Mouse (Mus musculus) thymus, postnatal 25 days (tissue): ENCODE measurements around the gene Sh3bp1.

Experiments
- DNase-seq: peaks from one replicate; pipeline ENCODE4 v3.0.0; 2022

Gene Sh3bp1

DNA sequence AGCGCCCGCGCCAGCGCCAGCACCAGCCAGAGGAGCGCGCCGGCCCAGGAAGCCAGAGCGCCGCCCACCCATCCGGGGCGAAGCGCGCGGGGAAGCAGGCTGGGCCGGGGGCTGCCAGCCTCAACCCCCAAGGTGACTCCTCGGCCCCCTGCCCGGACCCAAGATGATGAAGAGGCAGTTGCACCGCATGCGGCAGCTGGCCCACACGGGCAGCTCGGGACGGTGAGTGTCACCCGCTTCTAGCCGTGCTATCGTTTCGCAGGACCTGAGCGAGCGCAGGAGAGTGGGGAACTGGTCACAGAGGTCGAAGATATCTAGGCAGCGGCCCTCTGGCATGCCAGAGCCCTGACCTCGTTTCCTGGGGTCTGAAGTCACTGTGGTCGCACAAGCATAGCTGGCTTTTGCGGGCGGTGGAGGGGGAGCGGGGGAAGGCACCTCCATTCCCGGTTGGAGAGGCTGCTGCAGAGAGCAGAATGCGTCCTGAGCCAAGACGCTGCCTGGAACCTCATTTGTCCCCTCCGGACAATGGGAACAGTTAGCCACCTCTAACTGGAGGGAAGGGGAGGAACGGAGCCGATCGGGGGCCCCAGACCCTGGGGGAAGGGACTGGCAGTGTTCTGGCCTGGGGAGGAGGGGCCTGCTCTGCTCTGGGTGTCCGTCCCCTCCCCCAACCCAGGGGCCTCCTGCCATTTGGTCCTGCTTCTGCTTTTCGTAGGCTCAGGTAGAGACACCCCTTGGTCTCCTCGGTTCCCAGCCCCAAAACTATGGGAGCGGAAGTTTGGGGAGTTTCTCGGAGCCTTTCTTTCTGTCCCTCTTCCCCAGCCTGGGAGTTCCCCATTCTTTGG lies at the start of gene Sh3bp1:
Gene Sh3bp1, plus strand, starts transcription at position 29 of the 845 bp plus-strand sequence.
- DNase-seq = peak; percentile 84

DNA sequence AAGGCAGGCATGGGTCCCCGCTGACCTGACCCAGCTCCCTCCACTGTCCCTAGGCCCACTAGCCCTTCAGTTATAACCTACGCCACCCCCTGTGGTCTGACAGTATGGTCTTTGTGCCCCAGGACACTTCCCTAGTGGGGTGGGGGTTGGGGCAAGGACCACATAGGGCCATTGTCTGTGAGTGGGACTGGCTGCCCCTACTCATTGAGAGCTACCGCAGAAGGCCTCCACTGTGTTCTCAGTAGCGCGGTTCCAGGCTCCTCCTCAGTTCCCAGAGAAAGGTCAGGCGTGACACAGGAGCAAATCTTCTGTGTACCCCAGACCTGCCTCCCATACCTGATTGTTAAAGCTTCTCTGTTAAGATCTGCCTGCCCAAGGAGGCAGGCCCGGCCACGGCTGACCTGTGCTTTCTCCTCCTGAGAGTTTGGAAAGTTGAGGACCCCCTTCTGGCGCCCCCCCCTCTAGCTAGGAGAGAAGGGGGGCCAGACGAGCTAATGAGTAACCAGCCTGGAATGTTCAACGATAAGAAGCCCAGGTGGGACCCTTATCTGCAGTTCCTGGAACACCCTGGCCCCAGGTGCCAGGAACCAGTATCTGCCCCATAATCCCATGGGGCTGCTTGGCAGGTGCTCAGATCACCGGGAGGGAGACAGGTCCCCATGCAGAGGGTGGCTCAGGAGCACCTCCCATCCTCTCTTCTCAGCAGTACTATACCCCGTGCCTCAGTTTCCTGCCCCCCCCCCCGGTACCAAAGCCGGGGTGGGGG lies 49.3 kb upstream of the Sh3bp1 start:
- no peak for DNase-seq

DNA sequence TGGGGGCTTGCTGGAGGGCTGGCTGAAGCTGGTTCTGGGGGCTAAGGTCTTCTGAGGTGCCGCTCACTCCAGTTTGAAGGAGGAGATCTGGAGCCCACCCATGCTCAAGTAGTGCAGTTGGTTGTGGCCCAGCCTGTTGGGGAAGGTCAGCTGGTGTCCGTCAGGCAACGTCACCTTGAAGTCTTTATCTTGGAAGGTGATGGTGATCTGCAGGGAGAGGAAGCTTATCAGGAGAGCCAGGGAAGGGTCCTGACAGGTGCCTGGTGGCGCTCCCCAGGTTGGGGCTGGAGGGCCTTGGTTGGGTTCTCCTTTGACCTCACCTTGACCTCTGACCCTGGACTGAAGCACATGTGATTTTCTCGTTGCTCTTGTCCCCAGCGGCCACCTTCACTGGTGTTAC lies 48.6 kb upstream of the Sh3bp1 start:
- DNase-seq = no peak

DNA sequence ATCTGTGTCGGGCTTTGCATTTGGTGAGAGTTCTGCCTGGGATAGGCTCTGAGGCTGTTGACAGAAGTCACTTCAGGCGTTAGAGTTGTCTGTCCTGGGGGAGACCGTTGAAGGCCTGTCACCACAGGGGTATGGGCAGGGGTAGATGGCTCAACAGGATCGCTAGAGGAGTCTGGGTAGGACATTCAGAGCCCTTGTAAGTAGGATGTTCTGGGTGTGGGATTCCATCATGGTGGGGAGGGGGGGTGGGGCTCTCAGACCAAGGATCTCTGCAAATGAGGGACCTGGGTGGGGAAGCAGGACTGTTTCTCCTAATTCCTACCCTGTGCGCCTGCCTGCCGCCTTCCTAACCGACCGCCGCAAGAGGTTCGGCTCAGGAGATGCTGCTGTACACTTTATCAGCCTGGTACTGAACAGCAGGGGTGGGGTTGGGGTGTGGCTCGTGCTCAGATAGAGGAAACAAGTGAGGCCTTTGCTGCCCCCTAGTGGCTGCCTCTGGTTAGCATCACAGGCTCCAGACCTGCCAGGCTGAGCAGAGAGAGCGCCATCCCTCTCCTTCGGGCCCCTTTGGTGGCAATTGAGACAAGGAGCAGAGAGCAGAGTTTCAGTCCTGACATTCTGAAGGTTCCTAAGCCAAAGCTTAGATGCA lies 47.9 kb upstream of the Sh3bp1 start:
- peak; percentile 88 for DNase-seq

DNA sequence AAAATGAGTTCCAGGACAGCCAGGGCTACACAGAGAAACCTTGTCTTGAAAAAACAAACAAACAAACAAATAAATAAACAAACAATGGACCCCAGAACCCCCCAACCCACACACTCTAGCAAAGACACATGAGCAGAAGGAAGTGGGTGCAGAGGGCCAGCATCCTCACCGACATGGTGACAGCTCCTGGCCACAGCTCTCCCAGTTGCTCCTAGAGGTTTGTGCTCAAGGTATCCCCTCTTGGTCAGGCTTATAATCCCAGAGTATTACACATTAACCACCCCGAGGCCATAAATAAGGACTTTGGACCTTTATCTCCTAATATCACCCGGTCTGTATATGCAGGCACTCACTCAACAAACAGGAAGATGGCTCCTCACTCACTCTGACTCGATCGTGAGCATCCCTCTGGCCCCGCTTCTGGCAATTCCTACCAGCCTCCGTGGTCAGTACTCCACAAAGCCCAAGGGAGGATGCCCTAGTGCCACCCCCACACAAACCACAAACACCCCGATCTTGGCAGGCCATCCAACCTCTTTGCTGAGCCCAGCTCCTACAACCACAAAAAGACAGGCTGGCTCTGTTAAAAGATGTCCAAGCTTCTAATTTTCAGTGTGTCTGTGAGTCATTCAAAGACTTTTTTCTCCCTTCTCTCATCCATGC lies 44.1 kb upstream of the Sh3bp1 start, which contains the start of gene Lgals2:
Gene Lgals2, minus strand, starts transcription at position 227 of the 663 bp plus-strand sequence.
- DNase-seq = no peak

DNA sequence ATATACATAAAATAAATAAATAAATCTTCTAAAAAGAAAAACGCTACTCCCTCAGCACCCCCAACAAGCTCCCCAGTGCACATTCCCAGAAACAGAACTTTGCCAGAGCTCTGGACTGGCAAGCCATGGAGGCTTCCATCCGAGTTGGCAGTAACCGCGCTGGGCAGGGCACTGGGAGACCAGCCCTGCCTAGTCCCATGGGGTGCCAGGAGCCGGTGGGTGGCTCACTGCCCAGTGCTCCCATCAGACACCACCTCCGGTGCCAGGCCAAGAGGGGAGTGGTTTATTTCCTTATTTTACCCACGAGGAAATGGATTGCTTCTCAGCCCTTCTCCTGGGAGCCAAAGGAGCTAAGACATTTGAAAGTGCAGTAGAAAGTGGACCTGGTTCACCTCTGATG lies 42.6 kb upstream of the Sh3bp1 start:
- no peak for DNase-seq

DNA sequence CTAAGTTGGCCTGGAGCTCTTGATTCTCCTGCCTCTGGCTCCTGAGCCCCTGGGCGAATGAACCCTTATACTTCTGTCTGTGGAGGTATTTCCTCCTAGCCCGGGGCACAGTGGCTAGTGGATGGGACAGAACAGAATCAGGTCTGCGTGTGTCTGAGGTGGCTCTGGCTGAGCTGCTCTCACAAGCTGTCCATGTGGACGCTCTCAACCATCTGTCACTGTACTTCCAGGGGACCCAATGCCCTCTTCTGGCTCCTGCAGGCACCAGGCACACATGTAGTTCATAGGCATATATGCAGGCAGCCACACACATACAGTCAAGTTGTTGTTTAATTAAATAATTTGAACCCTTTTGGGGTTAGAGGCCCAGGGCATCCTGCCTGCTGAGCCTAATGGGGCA lies 40.3 kb upstream of the Sh3bp1 start:
- no peak for DNase-seq

DNA sequence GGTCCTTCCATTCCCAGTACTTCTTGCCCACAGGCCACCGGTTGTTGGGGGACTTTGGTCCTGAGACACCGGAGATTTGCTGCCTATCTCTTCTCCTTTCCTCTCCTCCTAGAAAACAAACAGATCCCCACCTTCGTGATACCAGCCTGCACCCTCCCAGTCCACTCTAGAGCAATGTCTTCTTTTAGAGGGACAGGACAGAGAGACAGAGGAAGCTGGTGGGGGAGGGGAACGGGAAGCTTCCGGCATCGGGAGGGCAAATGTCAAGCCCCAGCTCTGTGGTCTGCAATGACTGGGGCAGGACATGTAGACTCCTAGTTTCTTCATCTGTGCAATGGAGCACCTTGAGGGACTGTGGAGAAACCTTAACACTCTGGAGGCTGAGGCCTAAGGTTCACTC lies 39.9 kb upstream of the Sh3bp1 start:
- DNase-seq = peak; percentile 45

DNA sequence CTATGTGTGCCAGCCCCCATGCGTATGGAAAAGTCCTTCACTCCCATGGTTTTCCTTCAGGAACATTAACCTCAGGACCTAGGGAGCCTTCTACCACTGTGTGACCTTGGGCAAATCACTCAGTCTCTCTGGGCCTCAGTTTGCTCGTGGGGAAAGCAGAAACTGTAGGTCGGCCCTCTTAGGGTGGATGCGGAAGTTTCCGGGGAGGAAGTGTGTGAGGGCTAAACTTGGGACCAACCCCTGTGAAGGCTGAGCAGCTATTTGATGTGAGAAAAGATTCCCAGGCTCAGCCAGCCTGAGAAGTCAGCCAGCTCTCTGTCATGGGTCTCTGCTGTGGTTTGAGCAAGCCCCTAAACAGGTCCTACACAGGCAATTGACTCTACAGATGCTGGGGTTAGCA lies 37.3 kb upstream of the Sh3bp1 start:
- DNase-seq = no peak

DNA sequence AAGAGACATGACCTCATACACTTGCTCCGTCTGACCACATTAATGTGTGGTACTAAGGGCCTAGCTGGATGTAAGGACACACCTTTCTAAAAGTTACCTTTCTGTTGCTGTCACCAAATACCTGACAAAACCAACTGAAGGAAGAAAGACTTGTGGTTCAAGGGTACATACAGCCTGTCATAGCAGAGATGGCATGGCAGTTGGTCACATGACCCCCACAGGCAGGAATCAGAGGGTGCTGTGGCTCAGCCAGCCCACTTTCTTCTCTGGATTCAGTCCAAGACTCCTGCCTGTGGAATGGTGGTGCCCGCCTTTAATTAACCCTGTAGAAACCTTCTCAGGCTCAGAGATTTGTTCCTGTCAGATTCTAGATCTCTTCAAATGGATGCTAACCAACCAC lies 36.4 kb upstream of the Sh3bp1 start:
- no peak for DNase-seq

DNA sequence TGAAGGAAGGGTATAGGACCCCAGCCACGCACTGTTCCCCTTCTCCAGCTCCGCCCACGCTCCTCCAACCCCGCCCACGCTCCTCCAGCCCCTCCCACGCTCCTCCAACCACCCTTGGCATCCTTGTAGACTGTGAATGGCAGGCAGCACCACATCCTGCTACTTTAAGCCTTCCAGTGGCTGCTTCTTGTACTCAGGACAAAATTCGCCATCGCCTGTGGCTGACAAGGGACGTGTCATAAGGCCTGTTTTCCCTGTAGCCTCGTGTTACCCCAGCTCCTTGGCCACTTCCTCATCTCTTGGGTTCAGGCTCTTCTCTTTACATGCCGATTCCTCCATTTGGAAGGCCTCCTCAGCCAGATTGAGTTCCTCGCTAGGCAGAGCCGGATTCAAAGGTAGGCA lies 35.7 kb upstream of the Sh3bp1 start:
- peak; percentile 35 for DNase-seq

DNA sequence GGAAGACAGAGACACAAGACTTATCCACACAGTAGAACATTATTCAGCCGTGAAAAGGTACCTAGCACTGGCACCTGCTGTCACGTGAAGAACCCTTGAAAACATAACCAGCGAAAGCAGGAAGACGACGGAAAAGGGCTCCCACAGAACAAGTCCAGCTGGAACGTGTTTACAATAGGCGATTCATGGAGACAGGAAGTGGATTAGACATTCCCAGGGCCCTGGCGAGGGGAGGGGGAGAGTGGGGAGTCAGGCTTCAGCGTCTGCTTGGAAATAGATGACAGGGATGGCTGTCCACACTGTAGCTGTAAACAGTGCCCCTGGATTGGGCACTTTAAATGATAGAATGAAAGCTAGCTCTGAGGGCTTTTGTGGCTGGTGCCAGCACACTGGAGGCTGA lies 31.2 kb upstream of the Sh3bp1 start:
- no peak for DNase-seq

DNA sequence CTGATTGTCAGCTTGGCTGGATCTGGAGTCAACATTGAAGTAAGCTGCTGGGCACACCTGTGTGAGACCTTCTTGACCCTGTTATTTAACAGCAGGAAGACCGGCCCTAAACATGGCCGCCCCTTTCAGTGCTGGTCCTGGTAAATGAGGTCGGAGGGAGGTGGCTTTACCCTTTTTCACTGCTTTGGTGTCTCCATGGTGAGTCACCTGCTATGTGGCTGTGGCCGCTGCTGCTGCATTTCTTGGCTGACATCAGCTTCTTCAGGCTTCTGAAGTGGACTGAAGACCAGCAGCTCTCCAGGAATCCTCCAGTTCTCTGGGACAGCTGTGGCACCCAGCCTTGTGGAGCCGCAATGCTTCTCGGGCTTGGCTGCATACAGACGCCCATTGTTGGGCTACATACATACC lies 30.7 kb upstream of the Sh3bp1 start:
- no peak for DNase-seq

DNA sequence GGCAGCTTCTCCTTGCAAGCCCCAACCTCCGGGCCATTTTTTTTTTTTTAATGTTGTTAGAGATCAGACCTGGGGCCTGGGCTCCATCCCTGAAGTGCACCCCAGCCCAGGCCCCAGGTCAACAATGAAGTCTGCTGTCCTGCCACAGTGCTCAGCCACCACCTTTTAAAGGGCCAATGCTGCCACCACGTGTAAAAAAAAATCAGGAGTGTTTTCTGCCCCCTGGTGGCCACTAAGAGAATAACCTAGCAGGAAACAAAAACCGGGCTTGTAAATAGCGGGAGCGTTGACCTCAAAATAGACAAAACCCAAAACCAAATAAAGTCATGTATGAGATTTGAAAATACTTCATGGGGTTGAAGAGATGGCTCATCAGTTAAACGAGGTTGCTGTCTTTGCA lies 29.8 kb upstream of the Sh3bp1 start:
- peak; percentile 50 for DNase-seq

DNA sequence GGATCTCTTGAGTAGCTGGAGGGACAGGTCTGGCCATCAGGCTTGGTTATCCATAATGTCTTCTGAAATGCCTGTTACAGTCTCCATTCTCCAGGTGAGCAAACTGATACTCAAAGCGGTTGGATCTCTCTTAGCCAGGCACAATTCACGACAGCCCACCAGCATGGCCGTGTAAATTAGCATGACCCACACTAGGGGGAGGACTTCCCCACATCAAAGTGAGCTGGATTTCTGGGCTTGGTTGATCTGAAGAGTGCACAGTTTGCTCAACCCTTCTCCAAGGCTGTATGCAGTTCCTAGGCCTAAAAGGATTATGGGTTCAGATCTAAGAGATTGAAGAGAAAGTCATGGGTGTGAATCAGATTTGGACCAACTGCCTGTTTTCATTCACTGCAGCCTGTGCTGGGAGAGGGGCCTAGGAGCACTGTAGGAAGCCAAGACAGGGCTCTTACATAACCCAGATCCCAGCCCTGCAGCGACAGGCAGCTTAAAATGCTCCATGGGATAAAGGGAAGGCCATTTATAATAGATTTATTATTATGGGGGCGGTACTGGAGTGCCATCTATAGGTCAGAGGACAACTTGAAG lies 27.5 kb upstream of the Sh3bp1 start:
- DNase-seq = no peak

DNA sequence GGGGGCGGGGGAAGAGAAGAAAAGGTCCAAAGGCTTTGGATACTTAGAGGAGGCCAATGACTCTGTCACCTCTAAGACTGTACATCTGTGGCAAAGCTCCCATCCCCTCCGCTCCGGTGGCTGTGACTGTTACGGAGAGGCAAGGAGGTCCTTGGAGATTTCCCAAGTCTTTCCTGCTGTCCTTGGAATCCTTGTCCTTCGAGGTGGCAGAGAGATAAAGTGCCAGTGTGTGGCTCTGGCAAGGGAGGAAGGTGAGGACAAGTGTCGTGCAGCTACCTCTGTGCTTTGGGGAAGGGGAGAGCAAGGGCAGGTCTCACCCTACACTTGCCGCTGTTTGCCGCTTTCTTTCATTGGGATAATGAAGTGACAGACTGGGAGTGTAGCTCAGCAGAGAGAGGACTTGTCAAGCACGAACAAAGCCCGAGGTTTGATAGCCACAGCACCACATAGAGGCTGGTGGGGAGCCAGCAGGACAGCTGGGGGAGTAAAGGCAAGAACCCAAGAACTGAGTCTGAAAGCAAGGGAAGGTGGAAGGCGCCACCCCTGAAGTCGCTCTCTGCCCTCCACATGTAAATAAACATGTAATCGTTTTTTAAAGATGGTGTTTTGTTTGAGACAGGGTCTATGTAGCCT lies 25.6 kb upstream of the Sh3bp1 start:
- DNase-seq = no peak

DNA sequence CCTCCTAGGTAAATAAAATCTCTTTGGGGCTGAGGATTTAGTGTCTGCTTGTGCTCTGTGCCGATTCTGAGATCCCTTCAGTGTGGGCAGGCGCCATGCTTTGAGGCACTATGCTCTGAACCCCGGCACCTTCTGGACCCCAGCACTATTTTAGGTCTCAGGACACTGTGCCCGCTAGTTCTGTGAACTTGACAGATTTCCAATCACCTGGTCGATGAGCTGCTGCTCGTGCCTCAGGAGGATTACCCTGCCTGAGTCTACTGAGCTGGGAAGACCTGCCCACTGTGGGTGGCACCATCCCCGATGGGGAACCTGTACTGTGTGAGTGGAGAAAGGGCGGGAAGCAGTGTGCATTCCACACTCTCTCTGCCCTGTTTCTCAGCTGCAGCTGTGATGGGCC lies 24.6 kb upstream of the Sh3bp1 start:
- DNase-seq = no peak

DNA sequence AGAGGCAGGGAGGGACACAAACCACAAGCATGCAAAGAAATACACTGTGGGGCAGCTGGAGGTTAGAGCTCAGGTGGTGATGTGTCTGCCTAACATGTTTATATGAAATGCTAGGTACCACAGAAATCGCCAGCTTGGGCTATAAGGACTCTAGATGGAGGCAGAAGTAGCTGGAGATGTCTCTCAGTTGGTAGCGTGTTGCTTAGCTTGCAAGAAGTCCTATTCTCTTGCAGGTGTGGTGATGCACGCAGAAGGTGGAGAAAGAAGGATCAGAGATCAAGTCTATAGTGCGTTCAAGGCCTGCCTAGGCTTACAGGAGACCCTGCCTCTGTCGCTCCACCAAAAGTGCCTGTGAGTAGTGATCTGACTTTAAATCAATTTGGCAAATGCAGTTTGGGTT lies 24.0 kb upstream of the Sh3bp1 start:
- no peak for DNase-seq

DNA sequence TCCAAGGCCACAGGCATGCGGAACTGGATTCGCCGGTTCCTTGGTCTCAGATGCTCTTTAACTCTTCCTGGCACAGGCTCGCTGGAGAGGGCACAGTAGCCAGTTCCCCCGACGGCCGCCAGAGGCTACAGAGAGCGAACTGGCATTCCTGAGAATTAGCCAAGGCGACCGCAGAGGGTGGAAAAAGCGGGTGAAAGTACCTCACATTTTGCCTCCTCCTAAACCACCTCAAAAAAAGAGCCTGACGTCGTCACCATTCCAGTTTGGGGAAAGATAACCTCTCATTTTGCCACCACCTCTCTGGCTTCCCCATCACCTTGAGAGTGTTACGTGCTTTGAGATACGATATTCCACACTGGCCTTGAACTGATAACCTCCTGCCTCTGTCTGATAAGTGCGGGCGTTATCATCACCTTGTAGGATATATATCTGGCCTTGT lies 23.3 kb upstream of the Sh3bp1 start:
- peak; percentile 73 for DNase-seq

DNA sequence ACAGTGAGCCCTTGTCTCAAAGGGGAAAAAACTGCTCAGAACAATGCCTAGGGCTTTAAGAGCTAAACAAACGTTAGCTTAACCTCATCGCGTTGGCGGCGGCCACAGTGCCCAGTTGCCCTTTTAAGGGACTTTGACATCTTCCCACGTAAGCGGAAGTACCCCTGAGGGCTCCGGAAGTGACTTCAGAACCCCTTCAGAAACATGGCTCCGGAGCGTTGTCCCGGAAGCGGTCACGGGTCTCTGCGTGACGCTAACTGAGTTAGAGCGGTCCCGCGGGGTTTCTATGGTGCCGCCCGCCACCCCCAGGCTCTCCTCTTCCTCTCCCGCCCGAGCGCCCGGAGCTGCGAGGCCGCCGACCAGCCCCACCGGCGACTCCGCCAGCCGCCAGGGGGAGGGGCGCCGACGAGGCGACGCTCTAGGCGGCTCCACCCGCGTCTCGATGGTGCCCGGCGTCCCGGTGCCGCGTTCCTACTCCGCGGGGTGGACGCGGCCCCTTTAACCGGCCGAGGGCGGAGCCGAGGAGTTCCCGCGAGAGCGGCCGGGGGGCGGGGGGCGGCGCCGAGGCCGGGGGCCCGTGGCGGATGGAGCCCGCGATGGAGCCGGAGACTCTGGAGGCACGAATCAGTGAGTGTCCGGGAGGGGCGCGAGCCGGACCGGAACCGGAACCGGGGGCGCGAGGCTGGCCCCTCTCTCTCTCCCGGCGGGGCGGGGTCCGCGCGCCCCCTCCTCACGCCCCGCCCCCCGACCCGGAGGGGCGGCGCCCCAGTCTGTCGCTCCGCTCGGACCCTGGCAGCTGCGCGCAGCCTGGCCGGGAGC lies 22.4 kb upstream of the Sh3bp1 start, which contains the start of gene Gga1:
Gene Gga1, plus strand, starts transcription at position 200 of the 819 bp plus-strand sequence.
- DNase-seq = peak; percentile 90

DNA sequence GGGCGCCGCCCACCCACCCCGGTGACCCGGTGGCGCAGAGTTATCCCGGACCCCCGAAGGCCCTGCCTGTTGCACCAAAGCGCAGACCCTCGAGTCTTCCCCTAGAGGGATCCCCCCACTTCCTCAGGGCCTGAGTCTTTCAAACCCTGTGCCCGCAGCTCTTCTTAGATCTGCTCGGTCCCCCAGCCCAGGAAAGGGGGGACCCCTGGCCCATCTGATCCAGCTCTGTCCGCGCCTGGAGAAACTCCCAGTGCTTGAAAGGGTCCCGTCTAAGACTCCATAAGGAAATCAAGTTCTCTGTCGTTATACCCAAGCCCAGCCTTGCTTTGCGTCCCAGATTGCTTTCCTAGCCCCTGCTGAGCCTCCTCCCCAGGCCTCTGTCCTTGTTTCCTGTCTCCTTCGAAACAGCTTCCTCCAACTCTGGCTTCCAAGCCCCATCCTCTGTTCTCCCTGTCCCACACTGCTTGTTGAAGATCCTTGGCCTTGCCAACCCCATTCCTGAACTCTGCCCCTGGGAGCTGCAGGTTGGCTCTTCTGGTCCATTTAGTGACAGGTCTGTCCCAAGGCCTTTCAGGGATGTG lies 21.7 kb upstream of the Sh3bp1 start:
- DNase-seq = no peak
